Mouse (Mus musculus) intestine, embryonic 14.5 days (tissue): ENCODE data around the gene Hyal1. TPM values are rescaled to one million over a fixed set of nuclear protein-coding genes. Genes with fewer than 3 reads are reported as not detected.
A peak's percentile ranks its signal among the peaks of the same experiment; 100 is the strongest.

Experiments used
- ATAC-seq: fragments of 200-750 bp; cut with Nextera tagmentation; replicated peaks from 2 replicates; pipeline ENCODE4 v1.8.0; 2017; ENCODE audit warnings: low read depth, moderate number of reproducible peaks, moderate TSS enrichment, moderate library complexity; ENCODE audit not compliant: low FRiP score, low TSS enrichment
- DNase-seq: peaks from one replicate; pipeline ENCODE4 v3.0.0-alpha.2; 2018; ENCODE audit warnings: low spot score
- H3K27ac ChIP-seq: fragments of 300-500 bp; sonication (generic); 2 replicates; pipeline ENCODE4 v1.5.1; 2014; ENCODE audit warnings: low read depth, mild to moderate bottlenecking, control low read depth
- H3K27me3 ChIP-seq: fragments of 300-500 bp; sonication (generic); replicated peaks from 2 replicates; pipeline ENCODE4 v1.6.1; 2014; ENCODE audit warnings: low read length, control low read depth; ENCODE audit not compliant: control insufficient read depth, insufficient read depth
- H3K36me3 ChIP-seq: fragments of 300-500 bp; sonication (generic); 2 replicates; pipeline ENCODE4 v1.6.1; 2014; ENCODE audit warnings: low read length, control low read depth; ENCODE audit not compliant: control insufficient read depth, insufficient read depth
- H3K4me1 ChIP-seq: fragments of 300-500 bp; sonication (generic); replicated peaks from 2 replicates; pipeline ENCODE4 v1.6.1; 2014; ENCODE audit warnings: low read length, control low read depth, mixed read lengths; ENCODE audit not compliant: control insufficient read depth, insufficient read depth
- H3K4me2 ChIP-seq: fragments of 300-500 bp; sonication (generic); 2 replicates; pipeline ENCODE4 v1.6.1; 2014; ENCODE audit warnings: low read length
- H3K4me3 ChIP-seq: fragments of 300-500 bp; sonication (generic); 2 replicates; pipeline ENCODE4 v1.5.1; 2014; ENCODE audit warnings: low read depth, low read length, control low read depth, mixed read lengths
- H3K9ac ChIP-seq: fragments of 300-500 bp; sonication (generic); 2 replicates; pipeline ENCODE4 v1.6.1; 2014; ENCODE audit warnings: mild to moderate bottlenecking, low read length
- H3K9me3 ChIP-seq: fragments of 300-500 bp; sonication (generic); 2 replicates; pipeline ENCODE4 v1.6.1; 2016; ENCODE audit warnings: low read length, control low read depth; ENCODE audit not compliant: control insufficient read depth
- WGBS: fragments of 180-500 bp; shearing (Covaris S2); extraction: QIAGEN DNeasy Blood & Tissue Kit; methylation state at CpG from one replicate; pipeline ENCODE4 v1.1.7; 2014; 5-methylcytosine and 5-hydroxymethylcytosine counted together
- polyA plus RNA-seq: library from polyadenylated mRNA; unstranded; fragments of >200 nt; fragmentation: Nextera tagmentation; extraction: Ambion mirVana; gene quantifications from 2 replicates; pipeline ENCODE4 v1.2.1, GENCODE M21; 2014

Hyal1 gene
- polyA plus RNA-seq, 1 experiment from 2014 or later, result 5.1 TPM

- Histone ChIP-seq H3K27me3 (no peaks in the 10 kb centered on the region), H3K9ac (no peak overlapping the region), H3K4me1 (peaks cover 39% of the 10 kb centered on the region), H3K36me3 (peaks cover 29% of the 10 kb centered on the region), H3K4me2 (no peak overlapping the region), H3K27ac (peak overlapping the region; percentile 80; the same call in 1 of the 2 replicates), H3K9me3 (no peaks in the 10 kb centered on the region), H3K4me3 (no peak overlapping the region)
- 64% methylated on average over 3 of the region's 3 CpGs for WGBS
- ATAC-seq (no peak), DNase-seq (no peak)
Observed at GRCm38 (mm10) chr9:107566855-107567254, 9.9 kb upstream of the Hyal1 start.

- Histone ChIP-seq H3K36me3 (peaks cover 32% of the 10 kb centered on the region), H3K4me2 (peak within 1 kb of the TSS; percentile 95), H3K9me3 (no peaks in the 10 kb centered on the region), H3K4me3 (peak within 1 kb of the TSS; percentile 70), H3K4me1 (peaks cover 35% of the 10 kb centered on the region), H3K9ac (peak within 1 kb of the TSS; percentile 71), H3K27ac (peak within 1 kb of the TSS; percentile 80), H3K27me3 (no peaks in the 10 kb centered on the region)
- WGBS, result 10% methylated on average over 18 of the region's 18 CpGs
- peak; percentile 63 for DNase-seq
- ATAC-seq, result no peak
Observed at GRCm38 (mm10) chr9:107567702-107568319, 8.9 kb upstream of the Hyal1 start, which contains the start of gene Hyal2. Gene Hyal2, plus strand, starts transcription at chr9:107567945.

- Histone ChIP-seq H3K4me2 (peak overlapping the region; percentile 95), H3K36me3 (peaks cover 40% of the 10 kb centered on the region), H3K27ac (peak overlapping the region; percentile 80), H3K27me3 (no peaks in the 10 kb centered on the region), H3K4me3 (peak overlapping the region; percentile 70), H3K4me1 (peaks cover 35% of the 10 kb centered on the region), H3K9ac (peak overlapping the region; percentile 71), H3K9me3 (no peaks in the 10 kb centered on the region)
- under 1% methylated on average over 41 of the region's 41 CpGs for WGBS
- ATAC-seq, result peak; percentile 81
- peak; percentile 94 for DNase-seq
Observed at GRCm38 (mm10) chr9:107568331-107569261, 8.1 kb upstream of the Hyal1 start.

- peak overlapping the region; percentile 95 for H3K4me2 ChIP-seq
- DNase-seq (no peak), ATAC-seq (peak; percentile 29)
- H3K27me3 ChIP-seq, result no peaks in the 10 kb centered on the region
- H3K27ac ChIP-seq, result peak overlapping the region; percentile 80
- H3K9ac ChIP-seq, result peak overlapping the region; percentile 71
- peaks cover 42% of the 10 kb centered on the region for H3K36me3 ChIP-seq
- H3K9me3 ChIP-seq, result no peaks in the 10 kb centered on the region
- 0% methylated on average over 23 of the region's 23 CpGs for WGBS
- peak overlapping the region; percentile 70 for H3K4me3 ChIP-seq
- H3K4me1 ChIP-seq, result peaks cover 29% of the 10 kb centered on the region
Observed at GRCm38 (mm10) chr9:107569270-107569669, 7.5 kb upstream of the Hyal1 start.

GRCm38 (mm10) chr9:107570016-107570415, 6.7 kb upstream of the Hyal1 start:
- Histone ChIP-seq H3K9ac (peak overlapping the region; percentile 71), H3K4me2 (peak overlapping the region; percentile 95), H3K27me3 (no peaks in the 10 kb centered on the region), H3K4me1 (peaks cover 29% of the 10 kb centered on the region), H3K4me3 (peak overlapping the region; percentile 70), H3K27ac (peak overlapping the region; percentile 80; the same call in 1 of the 2 replicates), H3K9me3 (no peaks in the 10 kb centered on the region), H3K36me3 (peaks cover 39% of the 10 kb centered on the region)
- no peak for DNase-seq
- no peak for ATAC-seq
- WGBS, result 42% methylated on average over 13 of the region's 13 CpGs

GRCm38 (mm10) chr9:107570845-107571244, 5.9 kb upstream of the Hyal1 start:
- no peak for ATAC-seq
- Histone ChIP-seq H3K27ac (no peak overlapping the region), H3K4me3 (peak overlapping the region; percentile 70; the same call in 1 of the 2 replicates), H3K9me3 (no peaks in the 10 kb centered on the region), H3K4me1 (peaks cover 29% of the 10 kb centered on the region), H3K4me2 (peak overlapping the region; percentile 95), H3K36me3 (peaks cover 39% of the 10 kb centered on the region), H3K9ac (no peak overlapping the region; the same call in 1 of the 2 replicates), H3K27me3 (no peaks in the 10 kb centered on the region)
- 84% methylated on average over 21 of the region's 21 CpGs for WGBS
- DNase-seq, result no peak

- Histone ChIP-seq H3K9me3 (no peaks in the 10 kb centered on the region), H3K27ac (no peak overlapping the region), H3K36me3 (peaks cover 39% of the 10 kb centered on the region), H3K27me3 (no peaks in the 10 kb centered on the region), H3K4me2 (no peak overlapping the region), H3K4me1 (peaks cover 29% of the 10 kb centered on the region), H3K9ac (no peak overlapping the region), H3K4me3 (no peak overlapping the region)
- no peak for DNase-seq
- ATAC-seq, result no peak
- 90% methylated on average over 22 of the region's 22 CpGs for WGBS
Observed at GRCm38 (mm10) chr9:107571534-107572326, 5.0 kb upstream of the Hyal1 start.

- Histone ChIP-seq H3K4me1 (peaks cover 32% of the 10 kb centered on the region), H3K4me2 (no peak overlapping the region)
Observed at GRCm38 (mm10) chr9:107572327-107572662, 4.4 kb upstream of the Hyal1 start.

More at GRCm38 (mm10) chr9:107572327-107572662, 4.4 kb upstream of the Hyal1 start:
- H3K36me3 ChIP-seq, result peaks cover 39% of the 10 kb centered on the region
- H3K27ac ChIP-seq, result no peak overlapping the region
- WGBS, result 100% methylated on average over 2 of the region's 2 CpGs
- no peaks in the 10 kb centered on the region for H3K9me3 ChIP-seq
- H3K27me3 ChIP-seq, result no peaks in the 10 kb centered on the region
- no peak for DNase-seq
- no peak for ATAC-seq
- H3K9ac ChIP-seq, result no peak overlapping the region
- H3K4me3 ChIP-seq, result no peak overlapping the region
